ENCODE assay signal across 25 mouse cellular contexts in the genomic region with DNA sequence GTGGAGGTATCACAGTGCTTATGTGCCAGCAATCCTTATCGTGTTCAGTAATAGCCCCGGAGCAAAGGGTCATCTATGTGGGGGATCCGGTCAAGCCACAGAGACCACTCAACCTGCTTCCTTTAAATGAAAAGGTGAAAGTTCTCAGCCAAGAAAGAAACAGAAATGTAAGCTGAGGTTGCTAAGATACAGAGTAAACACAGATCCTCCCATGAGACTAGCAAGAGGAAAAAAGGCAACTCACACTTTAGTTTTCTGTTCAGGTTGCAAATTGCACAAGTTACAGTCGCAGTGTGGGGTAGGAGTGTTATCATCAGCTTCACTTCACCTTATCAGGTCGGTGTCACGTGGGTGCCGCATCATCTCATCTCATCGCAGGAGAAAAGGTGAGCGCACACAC. TPM values are rescaled to one million over a fixed set of nuclear protein-coding genes. Genes with fewer than 3 reads are reported as not detected.
DNase-seq lines count a peak whose midpoint lies in the region; ATAC-seq and TF ChIP-seq lines count a peak whose summit lies in the region.
"Had no signal": no experiment of that assay in that cellular context is flagged by ENCODE, and none has a peak within 500 bp of the region (broad histone marks: within the 10 kb centered on the region; RNA-seq: fewer than 3 reads in every experiment).

No protein-coding gene starts in this region.

- no peaks in the 10 kb centered on the region for H3K4me1 ChIP-seq in heart, postnatal 0 days (ENCODE audit: control insufficient read depth, insufficient read depth)
- no peaks in the 10 kb centered on the region for H3K4me1 ChIP-seq in heart, embryonic 11.5 days (ENCODE audit: control insufficient read depth, insufficient read depth, low read length)
- H3K4me1 ChIP-seq in lung, embryonic 14.5 days (ENCODE audit: insufficient read depth) = no peaks in the 10 kb centered on the region
- no peaks in the 10 kb centered on the region for H3K4me1 ChIP-seq in lung, adult 2 months (ENCODE audit: control insufficient read depth, insufficient read depth, low read length)
- H3K4me1 ChIP-seq in midbrain, embryonic 13.5 days (replicated peaks) = no peaks in the 10 kb centered on the region
- no peaks in the 10 kb centered on the region for H3K4me1 ChIP-seq in midbrain, embryonic 10.5 days
- no peaks in the 10 kb centered on the region for H3K4me1 ChIP-seq in stomach, postnatal 0 days (replicated peaks; ENCODE audit: control insufficient read depth, insufficient read depth)
- H3K4me1 ChIP-seq in forebrain, embryonic 13.5 days = no peaks in the 10 kb centered on the region
- H3K4me1 ChIP-seq: forebrain, embryonic 15.5 days; hindbrain, embryonic 10.5 days; intestine, embryonic 15.5 days; liver, embryonic 15.5 days; neural tube, embryonic 15.5 days; stomach, embryonic 15.5 days had no signal

- peak; percentile 7 for DNase-seq in heart, postnatal 0 days (ENCODE audit: low spot score)
- DNase-seq in lung, embryonic 14.5 days = no peak
- DNase-seq in lung, adult 2 months = no peak
- DNase-seq in midbrain, embryonic 10.5 days (ENCODE audit: low spot score) = no peak
- DNase-seq in stomach, postnatal 0 days (ENCODE audit: low spot score) = peak; percentile 15
- DNase-seq: cerebellum, adult 2 months; cerebellum, postnatal 14 days; heart, adult 2 months; heart, postnatal 14 days; kidney, adult 9 months; kidney, postnatal 25 days; retina, postnatal 1 day; thymus, postnatal 25 days had no signal

- H3K9me3 ChIP-seq in heart, postnatal 0 days (replicated peaks; ENCODE audit: control insufficient read depth, low read length) = no peaks in the 10 kb centered on the region
- no peaks in the 10 kb centered on the region for H3K9me3 ChIP-seq in heart, embryonic 11.5 days (replicated peaks; ENCODE audit: control insufficient read depth, low read length)
- H3K9me3 ChIP-seq in lung, embryonic 14.5 days (ENCODE audit: low read depth, low read length) = no peaks in the 10 kb centered on the region
- no peaks in the 10 kb centered on the region for H3K9me3 ChIP-seq in midbrain, embryonic 13.5 days
- H3K9me3 ChIP-seq in midbrain, embryonic 10.5 days (replicated peaks) = no peaks in the 10 kb centered on the region
- no peaks in the 10 kb centered on the region for H3K9me3 ChIP-seq in stomach, postnatal 0 days (ENCODE audit: control insufficient read depth, low read length)
- no peaks in the 10 kb centered on the region for H3K9me3 ChIP-seq in forebrain, embryonic 13.5 days (replicated peaks)
- H3K9me3 ChIP-seq: forebrain, embryonic 15.5 days; heart, embryonic 13.5 days; hindbrain, embryonic 10.5 days; intestine, embryonic 15.5 days; limb, embryonic 12.5 days; liver, embryonic 15.5 days; neural tube, embryonic 15.5 days; stomach, embryonic 15.5 days had no signal

- H3K36me3 ChIP-seq in heart, postnatal 0 days (replicated peaks; ENCODE audit: control insufficient read depth, insufficient read depth, low read length) = no peaks in the 10 kb centered on the region
- H3K36me3 ChIP-seq in heart, embryonic 11.5 days (ENCODE audit: control insufficient read depth, insufficient read depth, low read length) = no peaks in the 10 kb centered on the region
- H3K36me3 ChIP-seq in lung, embryonic 14.5 days (ENCODE audit: insufficient read depth) = no peaks in the 10 kb centered on the region
- H3K36me3 ChIP-seq in midbrain, embryonic 13.5 days = no peaks in the 10 kb centered on the region
- no peaks in the 10 kb centered on the region for H3K36me3 ChIP-seq in midbrain, embryonic 10.5 days
- H3K36me3 ChIP-seq in stomach, postnatal 0 days (ENCODE audit: control insufficient read depth, insufficient read depth, low read length) = no peaks in the 10 kb centered on the region
- H3K36me3 ChIP-seq in forebrain, embryonic 13.5 days (ENCODE audit: poor library complexity, severe bottlenecking) = no peaks in the 10 kb centered on the region
- H3K36me3 ChIP-seq: forebrain, embryonic 15.5 days; heart, embryonic 13.5 days; hindbrain, embryonic 10.5 days; intestine, embryonic 15.5 days; limb, embryonic 12.5 days; liver, embryonic 15.5 days; neural tube, embryonic 15.5 days; stomach, embryonic 15.5 days had no signal

- TF ChIP-seq POLR2A in lung, adult 2 months (IDR thresholded peaks at IDR 0.05; ENCODE audit: borderline replicate concordance, extremely low read depth, low read depth, low read length) = no peak

- H3K4me2 ChIP-seq in heart, postnatal 0 days (ENCODE audit: low read depth, low read length) = no peak overlapping the region
- no peak overlapping the region for H3K4me2 ChIP-seq in heart, embryonic 11.5 days
- H3K4me2 ChIP-seq in lung, embryonic 14.5 days = no peak overlapping the region
- H3K4me2 ChIP-seq in midbrain, embryonic 13.5 days (replicated peaks) = no peak overlapping the region
- H3K4me2 ChIP-seq in stomach, postnatal 0 days (replicated peaks; ENCODE audit: low read depth) = no peak overlapping the region
- H3K4me2 ChIP-seq in forebrain, embryonic 13.5 days = no peak overlapping the region
- H3K4me2 ChIP-seq: forebrain, embryonic 15.5 days; heart, embryonic 13.5 days; intestine, embryonic 15.5 days; limb, embryonic 12.5 days; liver, embryonic 15.5 days; neural tube, embryonic 15.5 days; stomach, embryonic 15.5 days had no signal

- TF ChIP-seq EP300 in heart, postnatal 0 days (IDR thresholded peaks at IDR 0.05; ENCODE audit: low read depth) = no peak
- no peak for TF ChIP-seq EP300 in stomach, postnatal 0 days (optimal IDR thresholded peaks at IDR 0.05)

- H3K4me3 ChIP-seq in heart, postnatal 0 days (ENCODE audit: low read depth, low read length) = no peak overlapping the region
- H3K4me3 ChIP-seq in heart, embryonic 11.5 days (ENCODE audit: low read depth, low read length) = no peak overlapping the region
- H3K4me3 ChIP-seq in lung, embryonic 14.5 days (ENCODE audit: low read depth, low read length) = no peak overlapping the region
- no peak overlapping the region for H3K4me3 ChIP-seq in lung, adult 2 months (replicated peaks; ENCODE audit: extremely low read depth, low read depth, low read length)
- no peak overlapping the region for H3K4me3 ChIP-seq in midbrain, embryonic 13.5 days (replicated peaks)
- H3K4me3 ChIP-seq in midbrain, embryonic 10.5 days = no peak overlapping the region
- no peak overlapping the region for H3K4me3 ChIP-seq in stomach, postnatal 0 days (ENCODE audit: low read depth, low read length)
- H3K4me3 ChIP-seq in forebrain, embryonic 13.5 days = no peak overlapping the region
- H3K4me3 ChIP-seq: forebrain, embryonic 15.5 days; heart, adult 2 months; heart, embryonic 13.5 days; hindbrain, embryonic 10.5 days; intestine, embryonic 15.5 days; limb, embryonic 12.5 days; liver, embryonic 15.5 days; neural tube, embryonic 15.5 days; stomach, embryonic 15.5 days had no signal

- H3K27ac ChIP-seq in heart, postnatal 0 days (ENCODE audit: low read depth) = no peak overlapping the region
- no peak overlapping the region for H3K27ac ChIP-seq in heart, embryonic 11.5 days (ENCODE audit: low read depth, low read length)
- H3K27ac ChIP-seq in lung, embryonic 14.5 days (ENCODE audit: low read depth) = no peak overlapping the region
- no peak overlapping the region for H3K27ac ChIP-seq in midbrain, embryonic 13.5 days
- no peak overlapping the region for H3K27ac ChIP-seq in midbrain, embryonic 10.5 days (replicated peaks)
- no peak overlapping the region for H3K27ac ChIP-seq in stomach, postnatal 0 days (replicated peaks)
- H3K27ac ChIP-seq in forebrain, embryonic 13.5 days = no peak overlapping the region
- H3K27ac ChIP-seq: forebrain, embryonic 15.5 days; heart, adult 2 months; intestine, embryonic 15.5 days; limb, embryonic 12.5 days; liver, embryonic 15.5 days; neural tube, embryonic 15.5 days; stomach, embryonic 15.5 days had no signal

- no peaks in the 10 kb centered on the region for H3K27me3 ChIP-seq in heart, postnatal 0 days (ENCODE audit: control insufficient read depth, insufficient read depth, low read length)
- no peaks in the 10 kb centered on the region for H3K27me3 ChIP-seq in heart, embryonic 11.5 days (ENCODE audit: control insufficient read depth, insufficient read depth, low read length)
- H3K27me3 ChIP-seq in lung, embryonic 14.5 days (ENCODE audit: insufficient read depth, low read length) = no peaks in the 10 kb centered on the region
- no peaks in the 10 kb centered on the region for H3K27me3 ChIP-seq in midbrain, embryonic 13.5 days
- no peaks in the 10 kb centered on the region for H3K27me3 ChIP-seq in midbrain, embryonic 10.5 days (ENCODE audit: low read depth, poor library complexity, severe bottlenecking)
- no peaks in the 10 kb centered on the region for H3K27me3 ChIP-seq in stomach, postnatal 0 days (ENCODE audit: control insufficient read depth, insufficient read depth, low read length)
- no peaks in the 10 kb centered on the region for H3K27me3 ChIP-seq in forebrain, embryonic 13.5 days
- H3K27me3 ChIP-seq: forebrain, embryonic 15.5 days; heart, embryonic 13.5 days; intestine, embryonic 15.5 days; limb, embryonic 12.5 days; liver, embryonic 15.5 days; neural tube, embryonic 15.5 days; stomach, embryonic 15.5 days had no signal

- no peak overlapping the region for H3K9ac ChIP-seq in heart, postnatal 0 days (replicated peaks; ENCODE audit: low read depth, low read length)
- no peak overlapping the region for H3K9ac ChIP-seq in heart, embryonic 11.5 days (ENCODE audit: low read depth, low read length)
- no peak overlapping the region for H3K9ac ChIP-seq in lung, embryonic 14.5 days
- no peak overlapping the region for H3K9ac ChIP-seq in midbrain, embryonic 13.5 days (replicated peaks)
- H3K9ac ChIP-seq in stomach, postnatal 0 days (ENCODE audit: low read length) = no peak overlapping the region
- no peak overlapping the region for H3K9ac ChIP-seq in forebrain, embryonic 13.5 days
- H3K9ac ChIP-seq: forebrain, embryonic 15.5 days; heart, embryonic 13.5 days; intestine, embryonic 15.5 days; limb, embryonic 12.5 days; liver, embryonic 15.5 days; neural tube, embryonic 15.5 days; stomach, embryonic 15.5 days had no signal

- 57% methylated on average over 9 of the region's 9 CpGs for WGBS in heart, postnatal 0 days
- 52% methylated on average over 9 of the region's 9 CpGs for WGBS in heart, embryonic 11.5 days (ENCODE audit: insufficient replicate concordance)
- 28% methylated on average over 9 of the region's 9 CpGs for WGBS in lung, embryonic 14.5 days
- 36% methylated on average over 9 of the region's 9 CpGs for WGBS in lung, adult 2 months
- 87% methylated on average over 9 of the region's 9 CpGs for WGBS in midbrain, embryonic 13.5 days
- WGBS in midbrain, embryonic 10.5 days = 82% methylated on average over 9 of the region's 9 CpGs
- 41% methylated on average over 9 of the region's 9 CpGs for WGBS in stomach, postnatal 0 days
- 89% methylated on average over 9 of the region's 9 CpGs for WGBS in forebrain, embryonic 13.5 days

- TF ChIP-seq CTCF in heart, postnatal 0 days (IDR thresholded peaks at IDR 0.05; ENCODE audit: low read depth) = no peak
- TF ChIP-seq CTCF in lung, embryonic 14.5 days (IDR thresholded peaks at IDR 0.05; ENCODE audit: low read depth) = no peak
- TF ChIP-seq CTCF in lung, adult 2 months (IDR thresholded peaks at IDR 0.05; ENCODE audit: insufficient read depth, low read length) = no peak
- TF ChIP-seq CTCF in stomach, postnatal 0 days (IDR thresholded peaks at IDR 0.05; ENCODE audit: low read depth) = no peak

- no peak for ATAC-seq in heart, postnatal 0 days (ENCODE audit: insufficient read depth, low read depth)
- no peak for ATAC-seq in heart, embryonic 11.5 days (replicated peaks; ENCODE audit: insufficient number of reproducible peaks, low FRiP score, low TSS enrichment)
- ATAC-seq in lung, embryonic 14.5 days (ENCODE audit: insufficient read depth) = peak; percentile 63; the same call in 1 of the 2 replicates
- 0 out of 2 replicates have a peak, but pooled peaks have one; percentile 55 for ATAC-seq in midbrain, embryonic 13.5 days
- no peak for ATAC-seq in stomach, postnatal 0 days (ENCODE audit: low FRiP score, low TSS enrichment)
- no peak for ATAC-seq in forebrain, embryonic 13.5 days
- ATAC-seq: forebrain, embryonic 15.5 days; hindbrain, embryonic 16.5 days; intestine, embryonic 15.5 days had no signal

RNA-seq across cellular contexts. Expression of gene App, which starts 41.6 kb away (rescaled TPM):
- 139 and 171 TPM in 2 replicates for total RNA-seq in heart, postnatal 0 days (2014; rRNA removed; ENCODE audit: low replicate concordance)
- 119 and 122 TPM in 2 replicates for polyA plus RNA-seq in heart, postnatal 0 days (2015; fragmentation: Nextera tagmentation; extraction: Ambion mirVana)
- polyA plus RNA-seq in heart, embryonic 11.5 days (2014; fragmentation: Nextera tagmentation; extraction: Ambion mirVana) = 143 and 180 TPM in 2 replicates
- 229 and 231 TPM in 2 replicates for polyA plus RNA-seq in lung, embryonic 14.5 days (2014; fragmentation: Nextera tagmentation; extraction: Ambion mirVana)
- 650 and 760 TPM in 2 replicates for polyA plus RNA-seq in lung, adult 2 months (2012; rRNA removed)
- 257 and 271 TPM in 2 replicates for polyA plus RNA-seq in midbrain, embryonic 13.5 days (2015; fragmentation: Nextera tagmentation; extraction: Ambion mirVana)
- 107 and 133 TPM in 2 replicates for polyA plus RNA-seq in midbrain, embryonic 10.5 days (2016; fragmentation: Nextera tagmentation; extraction: Ambion mirVana)
- polyA plus RNA-seq in stomach, postnatal 0 days (2015; fragmentation: Nextera tagmentation; extraction: Ambion mirVana) = 156 and 159 TPM in 2 replicates
- polyA plus RNA-seq in forebrain, embryonic 13.5 days (2015; fragmentation: Nextera tagmentation; extraction: Ambion mirVana) = 165 and 168 TPM in 2 replicates

Comparison
In these comparisons a context has a peak if more than half of its experiments do, and no peak if none do; other contexts are left out.
1. ATAC-seq: peak in lung, embryonic 14.5 days (single experiment) and midbrain, embryonic 13.5 days (single experiment); none in heart, postnatal 0 days (single experiment), heart, embryonic 11.5 days (single experiment), stomach, postnatal 0 days (single experiment) and forebrain, embryonic 13.5 days (single experiment).
2. DNase-seq: peak in heart, postnatal 0 days (single experiment) and stomach, postnatal 0 days (single experiment); none in lung, embryonic 14.5 days (single experiment), lung, adult 2 months (single experiment) and midbrain, embryonic 10.5 days (single experiment).